Mouse (Mus musculus) liver, adult 2 months (tissue): ENCODE data around the gene Crebl2.

Experiments used
- CTCF ChIP-seq: fragments of 200-500 bp; IDR thresholded peaks from 2 replicates; pipeline ENCODE4 v1.5.1; 2011; ENCODE audit warnings: low read depth, low read length, control low read depth
- POLR2A ChIP-seq: fragments of 200-500 bp; IDR thresholded peaks from 2 replicates; pipeline ENCODE4 v1.6.1; 2011; ENCODE audit warnings: low read length, control low read depth; ENCODE audit not compliant: insufficient read depth; ENCODE audit errors: extremely low read depth

DNA sequence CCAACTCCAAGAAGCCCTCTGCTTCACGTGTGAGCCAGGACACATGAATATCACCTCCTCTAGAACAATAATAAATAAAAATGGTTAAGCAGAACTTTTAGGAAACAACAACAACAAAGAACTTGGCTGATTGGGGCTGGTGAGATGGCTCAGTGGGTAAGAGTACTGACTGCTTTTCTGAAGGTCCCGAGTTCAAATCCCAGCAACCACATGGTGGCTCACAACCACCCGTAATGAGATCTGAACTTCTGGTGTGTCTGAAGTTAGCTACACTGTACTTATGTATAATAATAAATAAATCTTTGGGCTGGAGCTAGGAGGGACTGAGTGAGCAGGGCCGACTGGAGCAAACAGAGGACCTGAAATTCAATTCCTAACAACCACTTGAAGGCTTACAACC is 47.3 kb downstream of the Crebl2 start:
- TF ChIP-seq CTCF (no peak), POLR2A (no peak)
